Mouse (Mus musculus): Measurements from ENCODE around the gene Gm10271. TPM values are rescaled to one million over a fixed set of nuclear protein-coding genes. Genes with fewer than 3 reads are reported as not detected.

Gm10271 gene
- polyA plus RNA-seq (2014; fragmentation: Nextera tagmentation; extraction: Ambion mirVana), result not detected in 2 replicates

DNA sequence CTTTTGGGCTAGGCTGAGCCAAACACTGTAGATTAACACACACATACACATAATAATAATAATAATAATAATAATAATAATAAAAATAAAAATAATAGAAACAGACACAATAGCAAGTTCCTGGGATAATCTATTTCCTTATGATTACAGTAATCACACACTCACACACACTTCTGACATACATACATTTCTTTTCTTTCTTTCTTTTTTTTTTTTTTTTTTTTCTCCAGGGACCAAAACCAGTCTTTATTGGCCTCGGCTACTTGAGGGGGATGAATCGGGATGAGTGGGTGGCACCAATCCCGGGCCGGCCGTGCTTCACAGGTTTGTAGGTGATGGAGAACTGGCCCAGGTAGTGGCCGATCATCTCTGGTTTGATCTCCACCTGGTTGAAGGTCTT is at the start of gene Gm10271:
TSS of gene Gm10271 (minus strand) at position 101 of the 400 bp plus-strand sequence.
- Histone ChIP-seq H3K4me1 (ENCODE audit: insufficient read depth) (no peaks in the 10 kb centered on the region), H3K9me3 (ENCODE audit: low read depth, low read length) (no peaks in the 10 kb centered on the region), H3K4me3 (ENCODE audit: low read depth, low read length) (no peak within 1 kb of the TSS), H3K4me2 (no peak within 1 kb of the TSS), H3K27me3 (ENCODE audit: insufficient read depth, low read length) (no peaks in the 10 kb centered on the region), H3K27ac (ENCODE audit: low read depth) (no peak within 1 kb of the TSS), H3K9ac (no peak within 1 kb of the TSS), H3K36me3 (ENCODE audit: insufficient read depth) (no peaks in the 10 kb centered on the region)
- no peak for TF ChIP-seq CTCF (IDR thresholded peaks at IDR 0.05; ENCODE audit: low read depth)
- 97% methylated on average over 6 of the region's 6 CpGs for WGBS
- ATAC-seq (ENCODE audit: insufficient read depth) (no peak), DNase-seq (no peak)

DNA sequence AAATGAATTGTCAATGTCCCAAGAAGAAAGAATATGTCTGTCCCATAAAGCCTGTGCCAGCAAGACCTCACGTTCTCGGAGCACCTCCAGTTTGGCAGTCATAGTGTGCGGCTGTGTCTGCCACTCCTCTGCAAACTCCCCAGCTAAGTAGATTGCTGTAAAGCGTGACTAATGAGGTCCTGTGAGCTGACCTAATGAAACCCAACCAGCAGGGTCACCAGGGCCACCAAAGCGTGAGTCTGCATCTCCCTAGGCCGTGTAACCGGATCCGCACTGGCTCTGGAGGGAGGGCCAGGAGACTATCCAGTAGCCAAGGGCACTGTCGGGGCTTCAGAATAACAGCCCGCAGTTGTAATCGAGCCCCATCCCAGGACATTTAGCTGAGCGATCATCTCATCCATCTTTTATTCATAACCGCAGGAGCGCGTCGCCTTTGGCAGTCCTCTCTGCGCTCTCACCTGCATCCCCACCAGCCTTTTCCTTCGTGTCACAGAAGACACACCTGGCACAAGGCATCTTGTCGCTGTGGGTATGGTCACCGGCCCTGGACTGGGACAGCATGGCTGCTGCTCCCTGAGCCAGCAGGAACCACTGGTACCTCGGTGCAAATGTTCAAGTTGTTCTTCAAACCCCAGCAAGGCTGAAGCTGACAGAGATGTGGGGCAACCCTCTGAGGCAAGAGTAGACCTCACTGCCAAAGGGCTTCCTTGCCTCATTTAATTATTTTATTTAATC is 48.8 kb upstream of the Gm10271 start:
- Histone ChIP-seq H3K36me3 (ENCODE audit: insufficient read depth) (no peaks in the 10 kb centered on the region), H3K27ac (ENCODE audit: low read depth) (no peak overlapping the region), H3K4me2 (no peak overlapping the region), H3K27me3 (ENCODE audit: insufficient read depth, low read length) (0 out of 2 replicates have a peak, but pooled peaks cover 2% of the 10 kb centered on the region), H3K4me1 (ENCODE audit: insufficient read depth) (peaks cover 14% of the 10 kb centered on the region; the same call in 1 of the 2 replicates), H3K9ac (no peak overlapping the region), H3K4me3 (ENCODE audit: low read depth, low read length) (no peak overlapping the region), H3K9me3 (ENCODE audit: low read depth, low read length) (no peaks in the 10 kb centered on the region)
- DNase-seq (no peak), ATAC-seq (ENCODE audit: insufficient read depth) (peak; percentile 54; the same call in 1 of the 2 replicates)
- no peak for TF ChIP-seq CTCF (IDR thresholded peaks at IDR 0.05; ENCODE audit: low read depth)
- WGBS, result 18% methylated on average over 21 of the region's 21 CpGs

DNA sequence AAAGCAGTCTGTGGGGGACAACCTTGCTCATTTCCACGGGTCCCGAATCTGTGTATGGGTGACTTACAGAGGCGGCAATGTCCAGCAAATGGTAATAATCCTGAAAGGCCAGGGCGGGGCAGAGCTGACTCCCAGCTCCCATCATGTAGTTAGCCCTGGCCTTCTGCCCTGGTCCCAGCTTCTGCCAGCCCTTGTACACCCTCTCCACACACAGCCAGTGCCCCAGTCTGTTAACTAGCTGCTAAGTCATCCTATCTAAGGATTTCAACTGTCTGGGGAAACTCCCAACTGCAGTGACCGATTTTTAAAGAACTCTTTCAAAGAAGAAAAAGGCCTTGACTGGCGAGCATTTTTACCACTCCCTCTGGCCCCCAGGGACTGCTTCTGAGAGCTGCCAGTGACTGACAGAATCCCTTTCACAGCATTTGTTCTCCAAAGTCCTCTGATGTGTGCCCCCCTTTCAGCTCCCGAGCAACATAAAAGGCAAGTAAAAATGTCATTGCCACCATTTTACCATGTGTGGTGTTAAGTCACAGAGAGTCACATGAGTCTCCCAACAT is 46.0 kb upstream of the Gm10271 start:
- no peak for ATAC-seq (ENCODE audit: insufficient read depth)
- H3K36me3 ChIP-seq (ENCODE audit: insufficient read depth), result no peaks in the 10 kb centered on the region
- H3K27ac ChIP-seq (ENCODE audit: low read depth), result no peak overlapping the region
- H3K4me2 ChIP-seq, result no peak overlapping the region
- no peak for DNase-seq
- H3K27me3 ChIP-seq (ENCODE audit: insufficient read depth, low read length), result 0 out of 2 replicates have a peak, but pooled peaks cover 2% of the 10 kb centered on the region
- no peak for TF ChIP-seq CTCF (IDR thresholded peaks at IDR 0.05; ENCODE audit: low read depth)
- no peak overlapping the region for H3K9ac ChIP-seq
- no peaks in the 10 kb centered on the region for H3K9me3 ChIP-seq (ENCODE audit: low read depth, low read length)
- H3K4me3 ChIP-seq (ENCODE audit: low read depth, low read length), result no peak overlapping the region
- WGBS, result 69% methylated on average over 7 of the region's 7 CpGs
- H3K4me1 ChIP-seq (ENCODE audit: insufficient read depth), result peaks cover 8% of the 10 kb centered on the region; the same call in 1 of the 2 replicates

DNA sequence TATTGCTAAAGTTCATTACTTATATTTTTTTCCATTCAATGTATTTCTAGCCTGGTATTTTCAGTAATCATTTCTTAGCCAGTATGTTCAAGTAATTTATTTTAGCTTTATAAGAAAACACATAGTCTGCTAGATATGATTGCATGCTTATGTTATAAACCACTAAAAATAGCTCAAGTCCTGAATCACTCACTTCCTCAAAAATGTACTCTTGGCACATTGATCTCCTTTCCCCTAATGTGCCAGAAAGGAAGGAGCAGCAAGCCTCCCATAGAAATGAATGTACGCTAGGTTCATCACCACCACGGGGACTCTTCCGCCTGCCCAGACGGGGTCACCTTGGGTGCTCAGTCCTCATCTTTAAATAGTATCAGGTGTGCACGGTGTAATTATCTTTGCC is 42.2 kb upstream of the Gm10271 start:
- DNase-seq, result peak; percentile 35

DNA sequence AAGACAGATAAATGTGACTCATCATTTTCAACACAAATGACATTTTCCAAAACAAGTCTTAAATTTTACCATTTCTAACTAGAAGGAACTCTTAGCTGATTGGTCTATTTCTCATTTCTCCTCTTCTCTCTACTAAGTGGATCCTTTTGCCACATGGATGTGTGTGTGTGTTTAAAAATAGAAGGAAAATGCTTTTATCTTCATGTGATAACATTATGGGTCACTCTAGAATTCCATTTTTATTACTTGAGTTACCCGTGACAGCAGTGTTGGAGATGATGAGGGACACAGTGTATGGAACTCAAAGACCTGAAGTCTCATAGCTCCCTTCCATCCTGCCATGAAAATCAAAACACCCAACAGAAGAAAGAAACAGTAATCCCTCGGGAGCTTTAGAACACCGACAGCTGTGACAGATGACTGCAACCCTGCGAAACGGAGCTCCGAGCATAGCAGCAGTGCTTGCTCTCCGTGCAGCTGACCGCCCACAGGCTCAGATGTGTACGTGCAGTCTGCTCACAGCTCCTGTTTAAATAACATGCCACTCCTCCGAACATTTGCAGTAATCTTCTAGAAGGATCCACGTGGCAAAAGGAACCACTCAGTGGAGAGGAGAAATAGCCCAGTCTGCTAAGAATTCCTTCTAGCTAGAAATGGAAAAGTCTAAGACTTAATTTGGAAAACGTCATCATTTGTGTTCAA is 41.4 kb upstream of the Gm10271 start:
- H3K36me3 ChIP-seq (ENCODE audit: insufficient read depth), result no peaks in the 10 kb centered on the region
- peak; percentile 44 for TF ChIP-seq CTCF (IDR thresholded peaks at IDR 0.05; ENCODE audit: low read depth)
- peak overlapping the region; percentile 40 for H3K4me2 ChIP-seq
- ATAC-seq (ENCODE audit: insufficient read depth), result peak; percentile 96
- H3K9ac ChIP-seq, result no peak overlapping the region
- peak overlapping the region; percentile 42; the same call in 1 of the 2 replicates for H3K27ac ChIP-seq (ENCODE audit: low read depth)
- DNase-seq, result peak; percentile 80
- H3K4me1 ChIP-seq (ENCODE audit: insufficient read depth), result no peaks in the 10 kb centered on the region
- WGBS, result 8% methylated on average over 12 of the region's 12 CpGs
- no peaks in the 10 kb centered on the region for H3K9me3 ChIP-seq (ENCODE audit: low read depth, low read length)
- no peak overlapping the region for H3K4me3 ChIP-seq (ENCODE audit: low read depth, low read length)
- no peaks in the 10 kb centered on the region for H3K27me3 ChIP-seq (ENCODE audit: insufficient read depth, low read length)

More for the DNA sequence above, 42.2 kb upstream of the Gm10271 start:
- 67% methylated on average over 5 of the region's 5 CpGs for WGBS
- H3K27ac ChIP-seq (ENCODE audit: low read depth), result no peak overlapping the region
- no peak overlapping the region for H3K9ac ChIP-seq
- no peak for TF ChIP-seq CTCF (IDR thresholded peaks at IDR 0.05; ENCODE audit: low read depth)
- no peaks in the 10 kb centered on the region for H3K4me1 ChIP-seq (ENCODE audit: insufficient read depth)
- H3K36me3 ChIP-seq (ENCODE audit: insufficient read depth), result no peaks in the 10 kb centered on the region
- peak; percentile 15; the same call in 1 of the 2 replicates for ATAC-seq (ENCODE audit: insufficient read depth)
- H3K4me3 ChIP-seq (ENCODE audit: low read depth, low read length), result no peak overlapping the region
- no peak overlapping the region for H3K4me2 ChIP-seq
- H3K9me3 ChIP-seq (ENCODE audit: low read depth, low read length), result no peaks in the 10 kb centered on the region
- no peaks in the 10 kb centered on the region for H3K27me3 ChIP-seq (ENCODE audit: insufficient read depth, low read length)

DNA sequence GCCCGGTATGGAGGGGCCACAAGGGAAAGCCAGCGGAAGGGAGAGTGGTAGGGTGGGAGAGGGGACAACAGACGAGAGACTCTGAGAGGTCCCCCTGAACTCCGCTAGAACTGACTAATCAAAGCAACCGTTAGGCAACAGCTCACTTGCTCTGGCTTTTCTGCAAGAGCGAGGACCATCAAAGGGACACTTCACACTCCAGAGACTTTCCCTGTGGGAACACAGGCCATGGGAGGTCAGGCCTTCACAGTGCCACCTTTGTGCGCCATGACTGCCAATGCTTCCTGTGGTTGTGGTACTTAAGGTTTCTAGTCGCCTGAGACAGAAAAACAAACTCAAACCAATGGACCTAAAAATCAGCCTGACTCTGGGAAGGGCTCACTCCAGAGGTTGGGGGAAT is 38.6 kb upstream of the Gm10271 start:
- Histone ChIP-seq H3K9me3 (ENCODE audit: low read depth, low read length) (no peaks in the 10 kb centered on the region), H3K27ac (ENCODE audit: low read depth) (no peak overlapping the region), H3K27me3 (ENCODE audit: insufficient read depth, low read length) (no peaks in the 10 kb centered on the region), H3K4me1 (ENCODE audit: insufficient read depth) (no peaks in the 10 kb centered on the region), H3K4me2 (no peak overlapping the region), H3K4me3 (ENCODE audit: low read depth, low read length) (no peak overlapping the region), H3K36me3 (ENCODE audit: insufficient read depth) (no peaks in the 10 kb centered on the region), H3K9ac (no peak overlapping the region)
- no peak for TF ChIP-seq CTCF (IDR thresholded peaks at IDR 0.05; ENCODE audit: low read depth)
- no peak for DNase-seq
- 61% methylated on average over 8 of the region's 8 CpGs for WGBS
- ATAC-seq (ENCODE audit: insufficient read depth), result no peak

DNA sequence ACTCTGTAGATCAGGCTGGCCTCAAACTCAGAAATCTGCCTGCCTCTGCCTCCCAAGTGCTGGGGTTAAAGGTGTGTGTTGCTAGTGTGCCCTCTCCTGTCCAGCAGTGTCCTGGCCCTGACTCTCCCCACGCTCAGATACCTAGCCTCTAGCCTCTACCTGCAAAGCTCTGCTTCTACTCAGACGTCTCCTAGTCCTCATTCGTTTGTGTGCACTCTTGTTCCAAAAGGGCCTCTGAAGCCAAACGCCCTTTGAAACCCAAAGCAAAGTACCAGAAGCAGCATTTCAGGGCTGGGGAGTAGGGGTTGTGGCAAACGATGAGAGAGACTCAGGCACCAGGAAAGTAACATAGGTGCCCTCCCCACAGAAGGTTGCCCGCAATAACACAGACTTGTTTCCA is 37.3 kb upstream of the Gm10271 start:
- Histone ChIP-seq H3K4me3 (ENCODE audit: low read depth, low read length) (no peak overlapping the region), H3K4me1 (ENCODE audit: insufficient read depth) (no peaks in the 10 kb centered on the region), H3K36me3 (ENCODE audit: insufficient read depth) (no peaks in the 10 kb centered on the region), H3K27me3 (ENCODE audit: insufficient read depth, low read length) (no peaks in the 10 kb centered on the region), H3K9me3 (ENCODE audit: low read depth, low read length) (no peaks in the 10 kb centered on the region), H3K9ac (no peak overlapping the region), H3K27ac (ENCODE audit: low read depth) (no peak overlapping the region), H3K4me2 (no peak overlapping the region)
- ATAC-seq (ENCODE audit: insufficient read depth), result no peak
- WGBS, result 80% methylated on average over 6 of the region's 6 CpGs
- DNase-seq, result no peak
- TF ChIP-seq CTCF (IDR thresholded peaks at IDR 0.05; ENCODE audit: low read depth), result no peak

Data from lung, embryonic 14.5 days (tissue).